Mouse (Mus musculus) hindbrain, embryonic 16.5 days (tissue): ENCODE data around the gene Defb20. TPM values are rescaled to one million over a fixed set of nuclear protein-coding genes. Genes with fewer than 3 reads are reported as not detected.
A peak's percentile ranks its signal among the peaks of the same experiment; 100 is the strongest.
"Not testable (repeated sequence)": the region's sequence is repeated elsewhere in the genome, so short reads cannot be mapped to it uniquely, and the experiment has no call there.

Experiments used
- ATAC-seq: fragments of 200-750 bp; cut with Nextera tagmentation; 2 replicates; pipeline ENCODE4 v1.8.0; 2017; ENCODE audit warnings: moderate TSS enrichment, moderate library complexity
- H3K27ac ChIP-seq: fragments of 300-500 bp; sonication (generic); 2 replicates; pipeline ENCODE4 v1.5.1; 2014; ENCODE audit warnings: low read depth, mild to moderate bottlenecking, control low read depth, low read length, moderate library complexity
- H3K27me3 ChIP-seq: fragments of 300-500 bp; sonication (generic); replicated peaks from 2 replicates; pipeline ENCODE4 v1.6.1; 2014; ENCODE audit warnings: low read length; ENCODE audit not compliant: control insufficient read depth, insufficient read depth
- H3K36me3 ChIP-seq: fragments of 300-500 bp; sonication (generic); 2 replicates; pipeline ENCODE4 v1.6.1; 2014; ENCODE audit warnings: mild to moderate bottlenecking, low read length, moderate library complexity, mixed read lengths; ENCODE audit not compliant: control insufficient read depth, insufficient read depth
- H3K4me1 ChIP-seq: fragments of 300-500 bp; sonication (generic); 2 replicates; pipeline ENCODE4 v1.6.1; 2014; ENCODE audit warnings: low read depth, low read length; ENCODE audit not compliant: control insufficient read depth, insufficient read depth
- H3K4me2 ChIP-seq: fragments of 300-500 bp; sonication (generic); 2 replicates; pipeline ENCODE4 v1.6.1; 2014; ENCODE audit warnings: mild to moderate bottlenecking, low read length, control low read depth, moderate library complexity
- H3K4me3 ChIP-seq: fragments of 300-500 bp; sonication (generic); 2 replicates; pipeline ENCODE4 v1.5.1; 2014; ENCODE audit warnings: mild to moderate bottlenecking, low read length, control low read depth, moderate library complexity
- H3K9ac ChIP-seq: fragments of 300-500 bp; sonication (generic); 2 replicates; pipeline ENCODE4 v1.6.1; 2014; ENCODE audit warnings: low read depth, mild to moderate bottlenecking, control low read depth, low read length, moderate library complexity
- H3K9me3 ChIP-seq: fragments of 300-500 bp; sonication (generic); 2 replicates; pipeline ENCODE4 v1.6.1; 2014; ENCODE audit warnings: mild to moderate bottlenecking, low read length, moderate library complexity; ENCODE audit not compliant: control insufficient read depth
- WGBS: fragments of 180-500 bp; shearing (Covaris S2); extraction: QIAGEN DNeasy Blood & Tissue Kit; methylation state at CpG from one replicate; pipeline ENCODE4 v1.1.7; 2014; 5-methylcytosine and 5-hydroxymethylcytosine counted together
- polyA plus RNA-seq: library from polyadenylated mRNA; unstranded; fragments of >200 nt; fragmentation: Nextera tagmentation; extraction: Ambion mirVana; gene quantifications from 2 replicates; pipeline ENCODE4 v1.2.1, GENCODE M21; 2015

Gene Defb20
- polyA plus RNA-seq, result not detected in 2 replicates

GRCm38 (mm10) chr2:152476763-152477162 is at the start of gene Defb20:
Gene Defb20 (plus strand): TSS chr2:152477063.
- 65% methylated on average over 2 of the region's 2 CpGs for WGBS
- H3K27me3 ChIP-seq, result no peaks in the 10 kb centered on the region
- no peaks in the 10 kb centered on the region for H3K4me1 ChIP-seq
- H3K4me2 ChIP-seq, result no peak within 1 kb of the TSS
- H3K9me3 ChIP-seq, result no peaks in the 10 kb centered on the region
- H3K36me3 ChIP-seq, result no peaks in the 10 kb centered on the region
- H3K9ac ChIP-seq, result no peak within 1 kb of the TSS
- no peak within 1 kb of the TSS for H3K27ac ChIP-seq
- no peak within 1 kb of the TSS for H3K4me3 ChIP-seq
- no peak for ATAC-seq

- 5% methylated on average over 12 of the region's 12 CpGs for WGBS
- no peaks in the 10 kb centered on the region for H3K9me3 ChIP-seq
- H3K4me3 ChIP-seq, result 0 out of 2 replicates have a peak overlapping the region, but pooled peaks have one; percentile 6
- H3K36me3 ChIP-seq, result no peaks in the 10 kb centered on the region
- peaks cover 2% of the 10 kb centered on the region for H3K4me1 ChIP-seq
- no peak overlapping the region for H3K9ac ChIP-seq
- H3K27me3 ChIP-seq, result no peaks in the 10 kb centered on the region
- ATAC-seq, result peak; percentile 68
- peak overlapping the region; percentile 41 for H3K4me2 ChIP-seq
- no peak overlapping the region for H3K27ac ChIP-seq
Measured at GRCm38 (mm10) chr2:152427493-152427892, 49.4 kb upstream of the Defb20 start.

GRCm38 (mm10) chr2:152428481-152428880 is 48.4 kb upstream of the Defb20 start:
- WGBS, result 76% methylated on average over 2 of the region's 2 CpGs
- not testable (repeated sequence) for H3K9ac ChIP-seq

GRCm38 (mm10) chr2:152436405-152436901 is 40.4 kb upstream of the Defb20 start:
- Histone ChIP-seq H3K27me3 (no peaks in the 10 kb centered on the region), H3K4me2 (no peak overlapping the region), H3K4me1 (peaks cover 5% of the 10 kb centered on the region), H3K9ac (no peak overlapping the region), H3K9me3 (no peaks in the 10 kb centered on the region), H3K4me3 (no peak overlapping the region), H3K27ac (no peak overlapping the region), H3K36me3 (no peaks in the 10 kb centered on the region)
- ATAC-seq, result 0 out of 2 replicates have a peak, but pooled peaks have one; percentile 12
- 70% methylated on average over 7 of the region's 7 CpGs for WGBS

More at GRCm38 (mm10) chr2:152428481-152428880, 48.4 kb upstream of the Defb20 start:
- H3K27ac ChIP-seq, H3K9me3 ChIP-seq, ATAC-seq, H3K4me3 ChIP-seq, H3K4me1 ChIP-seq, H3K27me3 ChIP-seq, H3K36me3 ChIP-seq, H3K4me2 ChIP-seq: not testable (repeated sequence)

GRCm38 (mm10) chr2:152436983-152437860 is 39.6 kb upstream of the Defb20 start:
- Histone ChIP-seq H3K27ac (0 out of 2 replicates have a peak overlapping the region, but pooled peaks have one; percentile 3), H3K4me2 (peak overlapping the region; percentile 66), H3K9ac (peak overlapping the region; percentile 63), H3K4me1 (peaks cover 5% of the 10 kb centered on the region), H3K27me3 (no peaks in the 10 kb centered on the region), H3K4me3 (peak overlapping the region; percentile 36), H3K36me3 (no peaks in the 10 kb centered on the region), H3K9me3 (no peaks in the 10 kb centered on the region)
- peak; percentile 91 for ATAC-seq
- 4% methylated on average over 22 of the region's 23 CpGs for whole genome bisulfite sequencing

GRCm38 (mm10) chr2:152438963-152439362 is 37.9 kb upstream of the Defb20 start:
- no peaks in the 10 kb centered on the region for H3K9me3 ChIP-seq
- no peak overlapping the region for H3K9ac ChIP-seq
- H3K27ac ChIP-seq, result no peak overlapping the region
- ATAC-seq, result no peak
- H3K4me1 ChIP-seq, result peaks cover 5% of the 10 kb centered on the region
- no peak overlapping the region for H3K4me2 ChIP-seq
- no peak overlapping the region for H3K4me3 ChIP-seq
- WGBS, result 71% methylated on average over 1 of the region's 1 CpGs
- no peaks in the 10 kb centered on the region for H3K27me3 ChIP-seq
- H3K36me3 ChIP-seq, result no peaks in the 10 kb centered on the region

GRCm38 (mm10) chr2:152439833-152440232 is 37.0 kb upstream of the Defb20 start:
- ATAC-seq, result no peak
- H3K27me3 ChIP-seq, result no peaks in the 10 kb centered on the region
- H3K36me3 ChIP-seq, result no peaks in the 10 kb centered on the region
- no peaks in the 10 kb centered on the region for H3K9me3 ChIP-seq
- no peak overlapping the region for H3K4me3 ChIP-seq
- H3K9ac ChIP-seq, result no peak overlapping the region
- H3K27ac ChIP-seq, result no peak overlapping the region
- WGBS, result 86% methylated on average over 2 of the region's 2 CpGs
- H3K4me1 ChIP-seq, result peaks cover 5% of the 10 kb centered on the region
- H3K4me2 ChIP-seq, result no peak overlapping the region

- ATAC-seq, result no peak
- no peak overlapping the region for H3K4me2 ChIP-seq
- peaks cover 2% of the 10 kb centered on the region for H3K4me1 ChIP-seq
- H3K9me3 ChIP-seq, result no peaks in the 10 kb centered on the region
- H3K27ac ChIP-seq, result no peak overlapping the region
- H3K36me3 ChIP-seq, result no peaks in the 10 kb centered on the region
- no peak overlapping the region for H3K9ac ChIP-seq
- 60% methylated on average over 4 of the region's 4 CpGs for WGBS
- H3K27me3 ChIP-seq, result no peaks in the 10 kb centered on the region
- H3K4me3 ChIP-seq, result no peak overlapping the region
Measured at GRCm38 (mm10) chr2:152442322-152442721, 34.5 kb upstream of the Defb20 start.

- Histone ChIP-seq H3K4me3 (no peak overlapping the region), H3K27me3 (no peaks in the 10 kb centered on the region), H3K4me1 (no peaks in the 10 kb centered on the region), H3K36me3 (no peaks in the 10 kb centered on the region), H3K27ac (no peak overlapping the region), H3K4me2 (no peak overlapping the region), H3K9ac (no peak overlapping the region), H3K9me3 (no peaks in the 10 kb centered on the region)
- no peak for ATAC-seq
- WGBS, result 62% methylated on average over 8 of the region's 8 CpGs
Measured at GRCm38 (mm10) chr2:152443281-152443680, 33.6 kb upstream of the Defb20 start.
